Mouse (Mus musculus) liver, adult (tissue): ENCODE results near the gene Jmjd7.

Experiments
- GATA4 ChIP-seq: IDR thresholded peaks from 2 replicates; pipeline ENCODE4 v1.6.1; 2014; ENCODE audit warnings: mild to moderate bottlenecking, low read length; ENCODE audit not compliant: insufficient replicate concordance

Jmjd7 gene

GRCm38 (mm10) chr2:120026984-120027949, at the start of gene Jmjd7, which contains the start of gene Gm28042:
Gene Jmjd7 (plus strand): TSS chr2:120027483.
Gene Gm28042 (plus strand): TSS chr2:120027493.
- TF ChIP-seq GATA4: no peak

- TF ChIP-seq GATA4: no peak
Measured at GRCm38 (mm10) chr2:119980343-119980986, 46.8 kb upstream of the Jmjd7 start.

- no peak for TF ChIP-seq GATA4
Measured at GRCm38 (mm10) chr2:119981631-119982030, 45.7 kb upstream of the Jmjd7 start.

GRCm38 (mm10) chr2:119985871-119986270, 41.4 kb upstream of the Jmjd7 start:
- no peak for TF ChIP-seq GATA4

GRCm38 (mm10) chr2:119986369-119986768, 40.9 kb upstream of the Jmjd7 start:
- no peak for TF ChIP-seq GATA4

- no peak for TF ChIP-seq GATA4
Measured at GRCm38 (mm10) chr2:119987441-119987840, 39.8 kb upstream of the Jmjd7 start.

GRCm38 (mm10) chr2:119988952-119989351, 38.3 kb upstream of the Jmjd7 start:
- TF ChIP-seq GATA4: no peak

- TF ChIP-seq GATA4: no peak
Measured at GRCm38 (mm10) chr2:119990881-119991280, 36.4 kb upstream of the Jmjd7 start.

- no peak for TF ChIP-seq GATA4
Measured at GRCm38 (mm10) chr2:119992349-119992748, 34.9 kb upstream of the Jmjd7 start.

- no peak for TF ChIP-seq GATA4
Measured at GRCm38 (mm10) chr2:119993515-119993914, 33.8 kb upstream of the Jmjd7 start.

GRCm38 (mm10) chr2:119994839-119995238, 32.4 kb upstream of the Jmjd7 start:
- TF ChIP-seq GATA4: no peak

- TF ChIP-seq GATA4: no peak; the same call in 1 of the 2 replicates
Measured at GRCm38 (mm10) chr2:119995391-119996281, 31.6 kb upstream of the Jmjd7 start.

GRCm38 (mm10) chr2:119997354-119997753, 29.9 kb upstream of the Jmjd7 start:
- no peak for TF ChIP-seq GATA4

- no peak for TF ChIP-seq GATA4
Measured at GRCm38 (mm10) chr2:119999731-120000130, 27.6 kb upstream of the Jmjd7 start.
